Mouse (Mus musculus) neural tube, embryonic 11.5 days (tissue): ENCODE results near the gene Otof. TPM values are rescaled to one million over a fixed set of nuclear protein-coding genes. Genes with fewer than 3 reads are reported as not detected.

Source experiments
- ATAC-seq: fragments of 200-750 bp; cut with Nextera tagmentation; 2 replicates; pipeline ENCODE4 v1.8.0; 2017; ENCODE audit warnings: moderate number of reproducible peaks, mild to moderate bottlenecking, moderate TSS enrichment, moderate library complexity; ENCODE audit not compliant: insufficient read depth, low FRiP score, low TSS enrichment
- DNase-seq: peaks from one replicate; pipeline ENCODE4 v3.0.0-alpha.2; 2015; ENCODE audit warnings: low spot score
- H3K27ac ChIP-seq: fragments of 300-500 bp; sonication (generic); 2 replicates; pipeline ENCODE4 v1.5.1; 2014; ENCODE audit warnings: low read depth, mild to moderate bottlenecking, low read length
- H3K27me3 ChIP-seq: fragments of 300-500 bp; sonication (generic); 2 replicates; pipeline ENCODE4 v1.6.1; 2014; ENCODE audit warnings: mild to moderate bottlenecking, low read length, mixed read lengths; ENCODE audit not compliant: control insufficient read depth, insufficient read depth
- H3K36me3 ChIP-seq: fragments of 300-500 bp; sonication (generic); 2 replicates; pipeline ENCODE4 v1.6.1; 2014; ENCODE audit warnings: mild to moderate bottlenecking, low read length, moderate library complexity, mixed read lengths; ENCODE audit not compliant: control insufficient read depth, insufficient read depth
- H3K4me1 ChIP-seq: fragments of 300-500 bp; sonication (generic); 2 replicates; pipeline ENCODE4 v1.6.1; 2014; ENCODE audit warnings: low read length, mixed read lengths; ENCODE audit not compliant: control insufficient read depth, insufficient read depth
- H3K4me2 ChIP-seq: fragments of 300-500 bp; sonication (generic); 2 replicates; pipeline ENCODE4 v1.6.1; 2014; ENCODE audit warnings: low read depth, mild to moderate bottlenecking, moderate library complexity
- H3K4me3 ChIP-seq: fragments of 300-500 bp; sonication (generic); 2 replicates; pipeline ENCODE4 v1.5.1; 2014; ENCODE audit warnings: low read depth, low read length
- H3K9ac ChIP-seq: fragments of 300-500 bp; sonication (generic); 2 replicates; pipeline ENCODE4 v1.6.1; 2014; ENCODE audit warnings: mild to moderate bottlenecking, low read length
- H3K9me3 ChIP-seq: fragments of 300-500 bp; sonication (generic); 2 replicates; pipeline ENCODE4 v1.6.1; 2016; ENCODE audit warnings: low read length; ENCODE audit not compliant: control insufficient read depth
- WGBS: fragments of 180-500 bp; shearing (Covaris S2); extraction: QIAGEN DNeasy Blood & Tissue Kit; methylation state at CpG from one replicate; pipeline ENCODE4 v1.1.7; 2014; 5-methylcytosine and 5-hydroxymethylcytosine counted together
- polyA plus RNA-seq: library from polyadenylated mRNA; unstranded; fragments of >200 nt; fragmentation: Nextera tagmentation; extraction: Ambion mirVana; gene quantifications from 2 replicates; pipeline ENCODE4 v1.2.1, GENCODE M21; 2014

Gene Otof
- polyA plus RNA-seq, 1 experiment from 2014 or later = 0.04 TPM

- 62% methylated on average over 7 of the region's 7 CpGs for WGBS
- DNase-seq (no peak), ATAC-seq (no peak)
- Histone ChIP-seq H3K4me1 (no peaks in the 10 kb centered on the region), H3K4me3 (no peak overlapping the region), H3K36me3 (no peaks in the 10 kb centered on the region), H3K4me2 (no peak overlapping the region), H3K27ac (no peak overlapping the region), H3K9me3 (no peaks in the 10 kb centered on the region), H3K27me3 (no peaks in the 10 kb centered on the region), H3K9ac (no peak overlapping the region)
Observed at GRCm38 (mm10) chr5:30382876-30383275, 78.9 kb downstream of the Otof start.

- ATAC-seq (no peak), DNase-seq (no peak)
- no peaks in the 10 kb centered on the region for H3K36me3 ChIP-seq
- H3K27ac ChIP-seq = no peak overlapping the region
- H3K9ac ChIP-seq = no peak overlapping the region
- no peaks in the 10 kb centered on the region for H3K9me3 ChIP-seq
- WGBS = 87% methylated on average over 5 of the region's 5 CpGs
- H3K4me1 ChIP-seq = no peaks in the 10 kb centered on the region
- no peak overlapping the region for H3K4me3 ChIP-seq
- H3K27me3 ChIP-seq = no peaks in the 10 kb centered on the region
- H3K4me2 ChIP-seq = no peak overlapping the region
Observed at GRCm38 (mm10) chr5:30369426-30369825, 92.3 kb downstream of the Otof start.

GRCm38 (mm10) chr5:30367405-30367804, 94.3 kb downstream of the Otof start:
- DNase-seq (no peak), ATAC-seq (no peak)
- no peak overlapping the region for H3K4me2 ChIP-seq
- no peaks in the 10 kb centered on the region for H3K36me3 ChIP-seq
- no peak overlapping the region for H3K27ac ChIP-seq
- H3K9me3 ChIP-seq = no peaks in the 10 kb centered on the region
- H3K9ac ChIP-seq = no peak overlapping the region
- H3K4me3 ChIP-seq = no peak overlapping the region
- H3K27me3 ChIP-seq = no peaks in the 10 kb centered on the region
- H3K4me1 ChIP-seq = no peaks in the 10 kb centered on the region
- WGBS = 78% methylated on average over 8 of the region's 8 CpGs

GRCm38 (mm10) chr5:30358436-30359099, 103.2 kb downstream of the Otof start:
- no peak for DNase-seq

GRCm38 (mm10) chr5:30356647-30357046, 105.1 kb downstream of the Otof start:
- H3K9ac ChIP-seq = no peak overlapping the region
- no peak for ATAC-seq
- no peak overlapping the region for H3K27ac ChIP-seq
- H3K27me3 ChIP-seq = no peaks in the 10 kb centered on the region
- no peaks in the 10 kb centered on the region for H3K36me3 ChIP-seq
- no peak overlapping the region for H3K4me3 ChIP-seq
- DNase-seq = no peak
- 89% methylated on average over 7 of the region's 7 CpGs for WGBS
- H3K4me1 ChIP-seq = no peaks in the 10 kb centered on the region
- H3K9me3 ChIP-seq = no peaks in the 10 kb centered on the region
- no peak overlapping the region for H3K4me2 ChIP-seq

More at GRCm38 (mm10) chr5:30358436-30359099, 103.2 kb downstream of the Otof start:
- H3K36me3 ChIP-seq = no peaks in the 10 kb centered on the region
- H3K4me3 ChIP-seq = no peak overlapping the region
- 91% methylated on average over 10 of the region's 10 CpGs for WGBS
- no peaks in the 10 kb centered on the region for H3K9me3 ChIP-seq
- no peak for ATAC-seq
- no peak overlapping the region for H3K4me2 ChIP-seq
- H3K9ac ChIP-seq = no peak overlapping the region
- no peaks in the 10 kb centered on the region for H3K27me3 ChIP-seq
- no peaks in the 10 kb centered on the region for H3K4me1 ChIP-seq
- no peak overlapping the region for H3K27ac ChIP-seq

GRCm38 (mm10) chr5:30355559-30356159, 106.1 kb downstream of the Otof start:
- H3K36me3 ChIP-seq = no peaks in the 10 kb centered on the region
- DNase-seq = no peak
- no peak for ATAC-seq
- H3K4me2 ChIP-seq = no peak overlapping the region
- WGBS = 85% methylated on average over 14 of the region's 14 CpGs
- no peaks in the 10 kb centered on the region for H3K27me3 ChIP-seq
- H3K4me3 ChIP-seq = no peak overlapping the region
- no peaks in the 10 kb centered on the region for H3K4me1 ChIP-seq
- no peak overlapping the region for H3K27ac ChIP-seq
- no peaks in the 10 kb centered on the region for H3K9me3 ChIP-seq
- no peak overlapping the region for H3K9ac ChIP-seq

- Histone ChIP-seq H3K36me3 (no peaks in the 10 kb centered on the region), H3K4me3 (no peak overlapping the region), H3K27ac (no peak overlapping the region), H3K9ac (no peak overlapping the region), H3K4me1 (no peaks in the 10 kb centered on the region), H3K27me3 (no peaks in the 10 kb centered on the region), H3K9me3 (no peaks in the 10 kb centered on the region), H3K4me2 (no peak overlapping the region)
- DNase-seq (no peak), ATAC-seq (no peak)
- 77% methylated on average over 5 of the region's 7 CpGs for WGBS
Observed at GRCm38 (mm10) chr5:30355114-30355513, 106.6 kb downstream of the Otof start.

- no peak for DNase-seq
- no peaks in the 10 kb centered on the region for H3K9me3 ChIP-seq
- no peak overlapping the region for H3K9ac ChIP-seq
- WGBS = 68% methylated on average over 3 of the region's 3 CpGs
- H3K36me3 ChIP-seq = no peaks in the 10 kb centered on the region
- H3K27me3 ChIP-seq = no peaks in the 10 kb centered on the region
- H3K4me2 ChIP-seq = no peak overlapping the region
- ATAC-seq = no peak
- H3K4me3 ChIP-seq = no peak overlapping the region
- no peak overlapping the region for H3K27ac ChIP-seq
- H3K4me1 ChIP-seq = no peaks in the 10 kb centered on the region
Observed at GRCm38 (mm10) chr5:30353605-30354004, 108.1 kb downstream of the Otof start.

- no peak overlapping the region for H3K9ac ChIP-seq
- no peak overlapping the region for H3K4me3 ChIP-seq
- H3K9me3 ChIP-seq = no peaks in the 10 kb centered on the region
- H3K36me3 ChIP-seq = no peaks in the 10 kb centered on the region
- H3K27me3 ChIP-seq = no peaks in the 10 kb centered on the region
- no peak overlapping the region for H3K4me2 ChIP-seq
- ATAC-seq = no peak
- no peak overlapping the region for H3K27ac ChIP-seq
- no peak for DNase-seq
- no peaks in the 10 kb centered on the region; the same call in 1 of the 2 replicates for H3K4me1 ChIP-seq
- 77% methylated on average over 5 of the region's 5 CpGs for WGBS
Observed at GRCm38 (mm10) chr5:30343886-30344285, 117.8 kb downstream of the Otof start.
